8 mouse cellular contexts compared by ENCODE assay signal in genomic region chrX:38634801-38635637, GRCm38 (mm10). TPM values are rescaled to one million over a fixed set of nuclear protein-coding genes. Genes with fewer than 3 reads are reported as not detected.
DNase-seq lines count a peak whose midpoint lies in the region; ATAC-seq lines count a peak whose summit lies in the region.

C1galt1c1 (minus strand) TSS chrX:38635087.

- H3K4me3 ChIP-seq in heart, embryonic 14.5 days (ENCODE audit: control insufficient read depth in 1 of 2, insufficient read depth in 1 of 2, low read depth in 1 of 2, low read length in 2 of 2), result peak within 1 kb of the TSS; percentile 54 to 90
- peak within 1 kb of the TSS; percentile 70 for H3K4me3 ChIP-seq in liver, embryonic 13.5 days (replicated peaks)
- H3K4me3 ChIP-seq in stomach, embryonic 16.5 days (replicated peaks; ENCODE audit: low read length), result peak within 1 kb of the TSS; percentile 61

- 25% methylated on average over 37 of the region's 43 CpGs for WGBS in heart, embryonic 14.5 days
- WGBS in liver, embryonic 13.5 days (ENCODE audit: insufficient replicate concordance), result 8% methylated on average over 41 of the region's 43 CpGs
- whole genome bisulfite sequencing in stomach, embryonic 16.5 days, result 11% methylated on average over 37 of the region's 43 CpGs

- peak; percentile 96 for ATAC-seq in CD4-positive, CD25-positive, alpha-beta regulatory T cell, adult 4 months
- ATAC-seq in heart, embryonic 14.5 days (ENCODE audit: insufficient number of reproducible peaks, insufficient read depth, low FRiP score, low read depth), result peak; percentile 99
- peak; percentile 99 for ATAC-seq in liver, embryonic 13.5 days (ENCODE audit: low read depth)
- ATAC-seq in stomach, embryonic 16.5 days (ENCODE audit: insufficient read depth, low FRiP score), result peak; percentile 99

- peak; percentile 77 for DNase-seq in c-Kit-negative CD71-positive TER-119-positive erythroid progenitor cells, embryonic 14.5 days (ENCODE audit: low read depth, low spot score)
- peak; percentile 69 for DNase-seq in fibroblast of lung, adult 2 months (ENCODE audit: low read depth)
- peak; percentile 95 for DNase-seq in kidney, postnatal 14 days
- DNase-seq in liver, embryonic 13.5 days, result peak; percentile 88
- DNase-seq in neural tube, embryonic 10.5 days (ENCODE audit: extremely low spot score, low spot score), result peak; percentile 77

- H3K27me3 ChIP-seq in heart, embryonic 14.5 days (ENCODE audit: control insufficient read depth, insufficient read depth, low read length), result no peaks in the 10 kb centered on the region
- H3K27me3 ChIP-seq in liver, embryonic 13.5 days, result 0 out of 2 replicates have a peak, but pooled peaks cover 4% of the 10 kb centered on the region
- H3K27me3 ChIP-seq in stomach, embryonic 16.5 days (ENCODE audit: control insufficient read depth, insufficient read depth, low read length), result no peaks in the 10 kb centered on the region

- H3K9ac ChIP-seq in heart, embryonic 14.5 days (ENCODE audit: low read length), result peak within 1 kb of the TSS; percentile 72
- peak within 1 kb of the TSS; percentile 73 for H3K9ac ChIP-seq in liver, embryonic 13.5 days
- H3K9ac ChIP-seq in stomach, embryonic 16.5 days (ENCODE audit: low read length), result peak within 1 kb of the TSS; percentile 78

- H3K9me3 ChIP-seq in heart, embryonic 14.5 days (ENCODE audit: control insufficient read depth, low read length), result no peaks in the 10 kb centered on the region
- H3K9me3 ChIP-seq in liver, embryonic 13.5 days (replicated peaks), result no peaks in the 10 kb centered on the region
- H3K9me3 ChIP-seq in stomach, embryonic 16.5 days (replicated peaks; ENCODE audit: control insufficient read depth, low read length), result no peaks in the 10 kb centered on the region

- H3K4me1 ChIP-seq in heart, embryonic 14.5 days (ENCODE audit: control insufficient read depth in 2 of 2, insufficient read depth in 2 of 2, low read length in 2 of 2), result no peaks in the 10 kb centered on the region
- H3K4me1 ChIP-seq in liver, embryonic 13.5 days (replicated peaks), result peaks cover 3% of the 10 kb centered on the region; the same call in 1 of the 2 replicates
- no peaks in the 10 kb centered on the region for H3K4me1 ChIP-seq in stomach, embryonic 16.5 days (ENCODE audit: control insufficient read depth, insufficient read depth, low read length)

- H3K4me2 ChIP-seq in heart, embryonic 14.5 days (ENCODE audit: low read length), result peak within 1 kb of the TSS; percentile 61
- peak within 1 kb of the TSS; percentile 64 for H3K4me2 ChIP-seq in liver, embryonic 13.5 days
- H3K4me2 ChIP-seq in stomach, embryonic 16.5 days (ENCODE audit: low read depth, low read length), result peak within 1 kb of the TSS; percentile 58

- H3K27ac ChIP-seq in heart, embryonic 14.5 days (replicated peaks in 1 of 2; ENCODE audit: control insufficient read depth in 1 of 2, insufficient read depth in 1 of 2, low read depth in 2 of 2, low read length in 2 of 2), result peak within 1 kb of the TSS; percentile 88 to 97
- peak within 1 kb of the TSS; percentile 84 for H3K27ac ChIP-seq in liver, embryonic 13.5 days
- H3K27ac ChIP-seq in stomach, embryonic 16.5 days (ENCODE audit: low read length), result peak within 1 kb of the TSS; percentile 93

- no peaks in the 10 kb centered on the region for H3K36me3 ChIP-seq in heart, embryonic 14.5 days (ENCODE audit: control insufficient read depth, insufficient read depth, low read length)
- H3K36me3 ChIP-seq in liver, embryonic 13.5 days, result no peaks in the 10 kb centered on the region
- H3K36me3 ChIP-seq in stomach, embryonic 16.5 days (ENCODE audit: control insufficient read depth, insufficient read depth, low read length), result no peaks in the 10 kb centered on the region

RNA-seq across cellular contexts. Expression of gene C1galt1c1, which starts in this region (rescaled TPM):
- polyA plus RNA-seq in CD4-positive, CD25-positive, alpha-beta regulatory T cell, adult 4 months (2017; shearing (Covaris generic)), result 10 to 100 TPM; 22.2 to 23.3 TPM
- 25.6 and 29.3 TPM in 2 replicates for polyA plus RNA-seq in heart, embryonic 14.5 days (2014; fragmentation: Nextera tagmentation; extraction: Ambion mirVana)
- 13.8 and 14.3 TPM in 2 replicates for polyA plus RNA-seq in liver, embryonic 13.5 days (2015; fragmentation: Nextera tagmentation; extraction: Ambion mirVana)
- 43.7 and 48.3 TPM in 2 replicates for polyA plus RNA-seq in stomach, embryonic 16.5 days (2015; fragmentation: Nextera tagmentation; extraction: Ambion mirVana)

Comparison
In these comparisons a context has a peak if more than half of its experiments do, and no peak if none do; other contexts are left out.
1. Peak in every context shown above with its lines: DNase-seq, ATAC-seq, H3K4me3 ChIP-seq and H3K27ac ChIP-seq.